Mouse (Mus musculus): ENCODE results near the gene Ccdc150.

Gene Ccdc150

DNA sequence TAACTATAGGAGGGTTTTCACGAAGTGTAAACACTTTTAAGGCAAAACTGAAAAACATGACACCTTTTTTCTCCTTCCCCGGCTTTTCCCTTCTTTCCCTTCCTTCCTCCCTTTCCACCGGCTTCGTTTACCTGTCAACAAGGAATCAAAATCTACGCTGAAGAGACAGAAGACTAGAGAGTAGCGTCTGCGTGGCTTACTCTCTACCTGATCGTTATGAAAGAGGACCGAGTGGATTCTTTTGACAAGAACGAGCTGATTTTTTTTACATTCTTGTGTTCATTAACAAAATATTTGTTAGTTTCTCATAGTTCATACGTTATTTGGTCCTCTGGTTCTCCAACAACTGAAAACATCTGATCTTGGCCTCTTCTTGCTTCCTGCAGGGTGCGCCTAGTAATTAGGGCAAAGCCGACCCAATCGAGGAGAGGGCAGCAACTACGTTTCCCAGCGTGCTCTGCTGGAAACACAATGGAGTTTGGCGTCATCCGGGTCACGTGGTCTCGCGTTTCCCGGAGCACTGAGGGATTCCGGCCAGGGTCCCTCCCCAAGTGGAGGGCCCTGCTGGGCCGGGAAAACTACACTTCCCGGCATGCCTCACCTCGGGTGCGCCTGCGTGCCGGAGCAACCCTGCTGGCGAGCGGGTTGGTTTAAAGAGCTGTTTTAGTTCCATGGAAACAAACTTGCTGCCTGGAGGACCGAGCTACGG is at the start of gene Ccdc150:
Ccdc150 (plus strand) TSS at position 526 of the 709 bp plus-strand sequence.
- peak; percentile 89 for DNase-seq (ENCODE audit: low read depth)

GRCm38 (mm10) chr1:54220273-54220672 is 30.2 kb upstream of the Ccdc150 start:
- DNase-seq (ENCODE audit: low read depth): no peak

DNA sequence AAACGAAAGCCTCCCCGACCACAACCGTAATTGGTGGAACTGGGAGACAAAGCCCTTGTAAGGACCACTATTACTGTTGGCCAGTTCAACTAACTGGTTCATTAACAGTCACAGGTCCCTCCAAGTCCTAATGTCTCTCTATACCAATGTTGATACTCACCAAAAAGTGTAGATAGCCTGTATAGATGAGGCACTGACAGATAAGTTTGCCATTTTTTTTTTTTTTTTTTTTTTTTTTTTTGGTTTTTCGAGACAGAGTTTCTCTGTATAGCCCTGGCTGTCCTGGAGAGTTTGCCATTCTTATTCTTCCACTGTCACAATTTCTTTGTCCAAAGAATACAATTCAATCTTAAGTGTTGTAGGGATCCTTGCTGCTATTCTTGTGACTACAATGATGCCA is 7.8 kb upstream of the Ccdc150 start:
- no peak for DNase-seq (ENCODE audit: low read depth)

DNA sequence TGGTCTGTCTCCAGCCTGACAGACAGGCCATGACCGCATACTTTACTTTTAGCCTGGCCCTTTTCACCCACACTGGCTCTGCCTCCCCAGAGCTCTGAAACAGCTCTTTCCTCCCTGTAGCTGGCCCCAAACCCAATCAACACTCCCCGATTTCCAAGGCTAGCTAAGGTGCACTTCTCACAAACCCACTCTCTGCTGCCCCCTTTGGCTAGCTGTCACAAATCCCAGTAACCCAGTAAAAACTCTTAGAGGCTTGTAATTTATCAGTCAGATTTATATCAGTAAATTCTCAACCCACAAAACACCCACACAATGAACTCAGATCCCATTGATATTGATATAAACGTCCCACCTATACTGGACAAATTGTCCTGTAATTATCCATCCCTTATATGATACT is 25.1 kb downstream of the Ccdc150 start:
- no peak for DNase-seq (ENCODE audit: low read depth)

DNA sequence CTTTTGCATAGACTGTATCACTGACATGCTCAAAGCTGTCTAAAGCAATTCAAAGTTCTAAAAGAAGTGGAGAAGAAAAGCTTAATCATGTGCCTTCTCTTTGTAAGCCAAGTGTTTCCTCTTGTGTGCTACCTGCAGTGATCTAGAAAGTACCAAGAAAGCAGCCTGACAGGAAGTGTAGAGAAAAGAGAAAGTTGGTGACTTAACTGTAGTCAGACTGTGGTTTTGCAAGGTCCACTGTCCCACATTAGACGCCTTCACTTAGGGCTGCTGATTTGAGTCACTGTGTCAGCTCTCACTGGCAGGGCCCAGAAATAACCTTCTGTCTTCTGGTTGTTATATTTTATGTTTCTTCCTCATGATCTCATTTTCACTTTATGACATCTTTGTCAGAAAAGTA is 29.1 kb downstream of the Ccdc150 start:
- no peak for DNase-seq (ENCODE audit: low read depth)

DNA sequence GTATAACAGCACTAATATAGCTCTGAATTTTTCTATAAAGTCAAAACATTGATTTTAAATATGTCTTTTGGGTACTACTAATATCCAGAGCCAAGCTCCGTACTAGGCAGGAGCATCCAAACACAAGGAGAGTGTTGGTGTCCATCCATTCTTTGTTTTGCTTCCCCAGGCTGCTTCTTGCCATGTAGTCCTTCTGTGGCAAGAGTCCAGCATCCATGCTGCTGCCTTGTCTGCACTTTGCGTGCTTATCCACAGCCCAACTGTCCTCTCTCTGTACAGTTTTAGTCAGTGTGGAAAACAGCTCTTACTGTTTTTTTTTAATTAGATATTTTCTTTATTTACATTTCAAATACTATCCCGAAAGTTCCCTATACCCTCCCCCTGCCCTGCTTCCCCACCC is 30.2 kb downstream of the Ccdc150 start:
- no peak for DNase-seq (ENCODE audit: low read depth)

GRCm38 (mm10) chr1:54306404-54306803 is 55.9 kb downstream of the Ccdc150 start:
- no peak for DNase-seq (ENCODE audit: low read depth)

DNA sequence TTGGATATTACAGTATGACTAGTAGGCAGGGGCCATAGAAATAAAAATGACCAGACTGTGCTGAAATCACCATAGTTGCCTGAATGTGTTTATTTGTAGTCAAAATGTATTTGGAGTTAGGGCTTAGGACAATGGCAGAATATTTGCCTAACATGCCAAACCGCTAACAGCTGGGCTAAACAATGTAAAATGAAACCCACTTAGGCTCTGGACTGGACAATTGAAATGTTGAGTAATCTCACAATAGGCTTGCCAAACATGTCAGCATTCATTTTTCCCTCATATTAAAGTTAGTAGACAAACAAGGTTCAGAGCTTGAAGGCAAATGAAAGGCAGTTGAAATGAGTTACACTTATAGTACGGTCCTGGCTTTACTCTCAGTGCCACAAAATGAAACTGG is 76.2 kb downstream of the Ccdc150 start:
- DNase-seq (ENCODE audit: low read depth): no peak

DNA sequence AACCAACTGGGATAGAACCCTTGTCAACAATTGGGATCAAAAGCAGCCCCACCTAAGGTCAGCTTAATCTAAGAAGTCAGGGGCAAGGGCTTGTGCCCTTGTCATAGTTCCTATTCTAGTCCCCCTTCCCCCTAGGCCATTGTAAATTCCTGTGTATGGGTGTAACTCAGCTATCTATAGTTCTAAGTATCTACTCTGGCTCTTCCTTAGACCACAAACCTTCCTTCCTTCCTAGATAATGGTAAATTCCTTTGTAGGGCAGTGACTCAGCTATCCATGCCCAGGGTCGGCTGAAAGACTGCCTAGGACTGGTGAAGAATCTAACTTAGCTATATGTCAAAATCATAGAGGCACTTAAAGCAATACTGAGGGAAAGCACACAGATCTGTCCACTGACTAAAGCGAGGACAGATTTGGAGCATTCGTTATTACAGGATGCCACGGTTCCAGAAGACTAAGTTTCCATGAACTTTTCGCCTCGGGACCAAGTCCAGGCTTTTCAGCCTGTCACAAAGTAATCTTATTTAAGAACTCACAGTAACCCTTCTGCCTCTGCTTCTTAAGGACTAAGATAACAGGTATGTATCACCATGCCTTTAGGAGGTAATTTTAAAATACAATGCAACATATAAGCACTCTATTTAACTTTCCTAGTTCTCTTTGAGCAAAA is 77.5 kb downstream of the Ccdc150 start:
- no peak for DNase-seq (ENCODE audit: low read depth)

- peak; percentile 10 for DNase-seq (ENCODE audit: low read depth)
Measured at GRCm38 (mm10) chr1:54332988-54333387, 82.5 kb downstream of the Ccdc150 start.

GRCm38 (mm10) chr1:54354786-54355185 is 104.3 kb downstream of the Ccdc150 start:
- DNase-seq (ENCODE audit: low read depth): no peak

DNA sequence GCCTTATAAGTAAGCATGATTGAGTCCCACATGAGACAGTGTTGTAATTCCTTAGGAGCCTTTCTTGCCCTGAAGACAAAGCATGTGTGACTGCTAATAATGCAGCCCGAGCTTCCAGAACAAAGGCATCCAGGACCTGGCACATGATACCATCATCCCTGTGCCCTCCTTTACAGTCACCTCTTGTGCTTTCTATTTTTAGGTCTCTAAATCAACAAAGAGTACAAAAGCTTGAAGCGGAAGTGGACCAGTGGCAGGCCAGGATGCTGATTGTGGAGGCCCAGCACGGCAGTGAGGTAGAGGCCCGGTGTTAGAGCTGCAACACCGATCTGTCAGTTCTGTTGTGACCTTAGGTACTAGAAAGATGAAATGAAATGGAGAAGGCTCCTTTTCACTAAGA is 105.0 kb downstream of the Ccdc150 start:
- DNase-seq (ENCODE audit: low read depth): no peak

DNA sequence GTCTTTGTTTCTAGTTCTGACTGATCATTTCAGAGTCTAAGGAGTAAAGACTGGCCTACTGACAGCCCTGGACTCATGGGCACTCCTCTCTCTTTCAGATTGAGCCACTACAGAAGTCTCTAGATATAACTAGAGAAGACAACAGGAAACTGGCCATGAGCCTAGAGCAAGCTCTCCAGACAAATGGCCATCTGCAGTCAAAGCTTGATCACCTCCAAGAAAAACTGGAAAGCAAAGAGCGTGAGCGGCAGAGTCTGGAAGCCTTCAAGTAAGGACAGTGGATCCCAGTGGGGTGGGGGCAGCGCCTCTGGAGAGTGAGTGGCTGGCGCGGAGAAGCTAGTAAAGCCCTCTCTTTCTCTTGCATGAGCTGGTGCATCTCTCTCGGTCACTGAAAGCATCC is 106.1 kb downstream of the Ccdc150 start:
- no peak for DNase-seq (ENCODE audit: low read depth)

DNA sequence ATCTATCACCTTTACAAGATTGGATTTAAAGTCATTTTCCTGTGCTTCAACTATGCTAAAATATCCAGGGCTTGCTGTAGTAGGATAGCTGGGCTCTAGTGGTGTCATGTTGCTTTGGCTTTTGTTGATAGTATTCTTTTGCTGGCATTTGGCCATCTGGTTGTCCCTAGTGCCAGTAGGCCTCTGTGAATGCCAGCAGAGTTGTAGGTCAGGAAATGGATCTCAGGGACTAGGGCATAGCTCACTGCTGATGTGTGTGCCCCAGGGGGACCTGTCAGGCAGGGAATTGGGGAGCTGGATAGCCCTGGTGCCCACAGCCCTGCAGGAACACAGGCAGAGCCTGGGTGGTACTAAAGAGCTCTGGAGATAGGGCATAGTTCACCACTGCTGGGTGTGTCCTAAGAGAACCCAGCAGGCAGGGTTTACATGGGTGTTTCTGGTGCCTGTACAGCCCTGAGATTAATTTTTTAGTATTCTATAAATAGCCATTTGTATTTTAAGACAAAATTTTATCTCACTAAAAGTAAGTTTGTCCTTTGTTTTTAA is 127.1 kb downstream of the Ccdc150 start:
- DNase-seq (ENCODE audit: low read depth): no peak

DNA sequence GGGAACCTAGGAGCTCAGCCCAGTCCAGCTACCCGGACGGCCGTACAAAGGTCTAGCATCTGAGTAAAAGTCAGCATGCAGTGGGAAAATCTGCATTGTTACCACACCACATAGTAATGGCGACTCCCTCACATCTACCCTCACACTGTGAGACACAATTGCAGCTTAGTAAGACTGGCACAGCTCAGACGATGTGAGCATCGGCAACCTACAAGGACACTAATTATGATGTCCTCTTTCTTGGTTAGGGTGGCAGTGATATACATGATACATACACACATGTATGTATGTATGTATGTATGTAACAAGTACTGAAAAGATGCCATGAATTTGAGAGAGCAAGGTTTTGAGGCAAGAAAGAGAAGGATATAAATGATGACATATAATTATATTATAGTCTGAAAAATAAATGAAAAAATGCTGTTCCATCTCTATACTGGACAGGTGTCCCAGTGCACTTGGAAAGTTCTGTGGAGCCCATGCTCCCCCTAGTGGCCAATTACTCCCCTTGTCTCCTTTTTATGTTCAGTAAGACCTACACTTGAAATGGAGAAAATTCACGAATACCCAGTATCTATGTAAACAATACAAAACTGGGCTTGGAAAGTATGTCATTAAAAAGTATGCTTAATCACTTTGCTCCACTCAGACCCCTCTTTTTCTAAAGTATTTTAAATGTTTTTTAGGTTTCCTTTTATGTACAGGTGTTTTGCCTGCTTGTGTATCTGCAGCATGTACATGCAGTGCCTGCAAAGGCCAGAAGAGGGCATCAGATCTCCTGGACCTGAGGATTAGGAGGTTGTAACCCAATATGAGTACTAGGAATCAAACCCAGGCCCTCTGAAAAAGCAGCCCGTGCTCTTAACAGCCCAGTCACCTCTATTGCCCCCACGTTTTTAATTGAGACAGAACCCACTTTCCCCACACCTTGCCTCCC is 130.8 kb downstream of the Ccdc150 start:
- DNase-seq (ENCODE audit: low read depth): peak; percentile 54

- DNase-seq (ENCODE audit: low read depth): no peak
Measured at GRCm38 (mm10) chr1:54384221-54384620, 133.7 kb downstream of the Ccdc150 start.

GRCm38 (mm10) chr1:54402736-54403135 is 152.3 kb downstream of the Ccdc150 start:
- no peak for DNase-seq (ENCODE audit: low read depth)

Measured in c-Kit-positive CD71-negative TER-119-negative erythroid progenitor cells, embryonic 14.5 days (primary cell).